Mouse (Mus musculus) embryonic facial prominence, embryonic 11.5 days (tissue): ENCODE measurements around the gene Gm28048. TPM values are rescaled to one million over a fixed set of nuclear protein-coding genes. Genes with fewer than 3 reads are reported as not detected.
A peak's percentile ranks its signal among the peaks of the same experiment; 100 is the strongest.

Experiments
- ATAC-seq: fragments of 200-750 bp; cut with Nextera tagmentation; replicated peaks from 2 replicates; pipeline ENCODE4 v1.8.0; 2017; ENCODE audit warnings: low read depth; ENCODE audit not compliant: insufficient number of reproducible peaks, low FRiP score, low TSS enrichment
- DNase-seq: peaks from one replicate; pipeline ENCODE4 v3.0.0-alpha.2; 2015; ENCODE audit warnings: low spot score
- H3K27ac ChIP-seq: fragments of 300-500 bp; sonication (generic); replicated peaks from 2 replicates; pipeline ENCODE4 v1.5.1; 2014; ENCODE audit warnings: mild to moderate bottlenecking, low read depth, low read length, control low read depth
- H3K27me3 ChIP-seq: fragments of 300-500 bp; sonication (generic); 2 replicates; pipeline ENCODE4 v1.6.1; 2014; ENCODE audit warnings: mild to moderate bottlenecking, low read length, moderate library complexity, mixed read lengths; ENCODE audit not compliant: control insufficient read depth, insufficient read depth
- H3K36me3 ChIP-seq: fragments of 300-500 bp; sonication (generic); replicated peaks from 2 replicates; pipeline ENCODE4 v1.6.1; 2014; ENCODE audit warnings: low read depth, mild to moderate bottlenecking, low read length, moderate library complexity, mixed read lengths; ENCODE audit not compliant: control insufficient read depth, insufficient read depth
- H3K4me1 ChIP-seq: fragments of 300-500 bp; sonication (generic); 2 replicates; pipeline ENCODE4 v1.6.1; 2014; ENCODE audit warnings: low read length, mixed read lengths; ENCODE audit not compliant: control insufficient read depth, insufficient read depth
- H3K4me2 ChIP-seq: fragments of 300-500 bp; sonication (generic); 2 replicates; pipeline ENCODE4 v1.6.1; 2014; ENCODE audit warnings: low read depth, mild to moderate bottlenecking, control low read depth, low read length, moderate library complexity
- H3K4me3 ChIP-seq: fragments of 300-500 bp; sonication (generic); 2 replicates; pipeline ENCODE4 v1.5.1; 2014; ENCODE audit warnings: low read depth, low read length, control low read depth
- H3K9ac ChIP-seq: fragments of 300-500 bp; sonication (generic); replicated peaks from 2 replicates; pipeline ENCODE4 v1.6.1; 2014; ENCODE audit warnings: mild to moderate bottlenecking, control low read depth, low read length
- H3K9me3 ChIP-seq: fragments of 300-500 bp; sonication (generic); replicated peaks from 2 replicates; pipeline ENCODE4 v1.6.1; 2016; ENCODE audit warnings: mild to moderate bottlenecking, low read length, inconsistent platforms, mixed read lengths; ENCODE audit not compliant: control insufficient read depth
- WGBS: fragments of 180-500 bp; shearing (Covaris S2); extraction: QIAGEN DNeasy Blood & Tissue Kit; methylation state at CpG from one replicate; pipeline ENCODE4 v1.1.7; 2014; 5-methylcytosine and 5-hydroxymethylcytosine counted together
- polyA plus RNA-seq: library from polyadenylated mRNA; unstranded; fragments of >200 nt; fragmentation: Nextera tagmentation; extraction: Ambion mirVana; gene quantifications from 2 replicates; pipeline ENCODE4 v1.2.1, GENCODE M21; 2014

Gene Gm28048
- polyA plus RNA-seq, 1 experiment from 2014 or later = 9.5 TPM

DNA sequence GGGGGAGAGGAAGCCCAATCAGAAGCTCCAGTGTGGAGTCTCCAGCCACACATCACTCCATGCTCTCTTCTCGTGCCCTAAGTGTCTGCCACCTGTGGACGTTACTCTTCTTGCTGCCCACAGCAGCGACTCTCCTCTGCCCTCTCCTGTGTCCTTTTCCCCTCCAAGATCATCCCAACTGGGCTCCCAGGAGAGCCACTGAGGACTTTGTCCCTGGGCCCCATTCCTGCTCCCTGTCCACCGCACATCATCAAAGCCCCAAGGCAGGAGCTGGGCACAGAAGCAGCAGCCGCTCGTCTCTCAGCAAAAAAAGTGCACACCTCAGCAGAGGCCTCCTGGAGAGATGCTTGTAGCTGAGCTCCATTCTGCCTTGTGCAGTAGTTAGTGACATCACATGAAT is 33.1 kb upstream of the Gm28048 start:
- 78% methylated on average over 6 of the region's 6 CpGs for WGBS

GRCm38 (mm10) chr11:23013580-23014294 is 31.8 kb upstream of the Gm28048 start:
- DNase-seq = no peak
- Histone ChIP-seq H3K4me3 (no peak overlapping the region), H3K27me3 (no peaks in the 10 kb centered on the region), H3K9ac (no peak overlapping the region), H3K27ac (no peak overlapping the region), H3K36me3 (no peaks in the 10 kb centered on the region), H3K9me3 (no peaks in the 10 kb centered on the region), H3K4me1 (no peaks in the 10 kb centered on the region), H3K4me2 (no peak overlapping the region)
- 86% methylated on average over 4 of the region's 4 CpGs for WGBS
- no peak for ATAC-seq

More for the DNA sequence above, 33.1 kb upstream of the Gm28048 start:
- Histone ChIP-seq H3K27me3 (no peaks in the 10 kb centered on the region), H3K27ac (no peak overlapping the region), H3K4me2 (no peak overlapping the region), H3K4me3 (no peak overlapping the region), H3K36me3 (no peaks in the 10 kb centered on the region), H3K9ac (no peak overlapping the region), H3K9me3 (no peaks in the 10 kb centered on the region), H3K4me1 (no peaks in the 10 kb centered on the region)
- no peak for DNase-seq
- no peak for ATAC-seq

DNA sequence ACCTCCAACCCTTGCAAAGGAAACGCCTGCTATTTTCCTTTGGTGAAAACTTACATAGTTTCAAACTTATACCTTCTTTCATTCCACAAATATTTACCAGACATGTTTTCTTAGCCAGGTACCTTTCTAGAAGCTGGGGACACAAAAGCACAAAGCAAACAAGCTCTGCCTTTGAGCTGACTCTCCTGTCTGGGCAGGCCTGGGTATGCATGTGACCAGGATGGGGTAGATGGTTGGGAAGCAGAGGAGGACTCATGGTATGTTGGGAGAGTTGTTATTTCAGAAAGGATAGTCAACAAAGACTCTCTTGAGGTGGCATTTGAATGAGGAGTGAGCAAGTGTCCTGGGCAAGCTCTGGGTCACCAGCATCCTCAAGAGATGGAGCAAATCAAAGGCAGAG is 31.2 kb upstream of the Gm28048 start:
- H3K9ac ChIP-seq = no peak overlapping the region
- H3K9me3 ChIP-seq = no peaks in the 10 kb centered on the region
- no peaks in the 10 kb centered on the region for H3K4me1 ChIP-seq
- no peak overlapping the region for H3K4me3 ChIP-seq
- no peak overlapping the region for H3K4me2 ChIP-seq
- ATAC-seq (no peak), DNase-seq (no peak)
- WGBS = 60% methylated on average over 1 of the region's 1 CpGs
- H3K36me3 ChIP-seq = no peaks in the 10 kb centered on the region
- H3K27me3 ChIP-seq = no peaks in the 10 kb centered on the region
- no peak overlapping the region for H3K27ac ChIP-seq

GRCm38 (mm10) chr11:23008824-23009200 is 26.9 kb upstream of the Gm28048 start:
- Histone ChIP-seq H3K9ac (peak overlapping the region; percentile 72), H3K27ac (0 out of 2 replicates have a peak overlapping the region, but pooled peaks have one; percentile 70), H3K4me1 (no peaks in the 10 kb centered on the region), H3K36me3 (peaks cover 5% of the 10 kb centered on the region), H3K9me3 (no peaks in the 10 kb centered on the region), H3K4me2 (peak overlapping the region; percentile 81), H3K27me3 (no peaks in the 10 kb centered on the region), H3K4me3 (peak overlapping the region; percentile 55)
- ATAC-seq = no peak
- 40% methylated on average over 4 of the region's 4 CpGs for WGBS
- no peak for DNase-seq

DNA sequence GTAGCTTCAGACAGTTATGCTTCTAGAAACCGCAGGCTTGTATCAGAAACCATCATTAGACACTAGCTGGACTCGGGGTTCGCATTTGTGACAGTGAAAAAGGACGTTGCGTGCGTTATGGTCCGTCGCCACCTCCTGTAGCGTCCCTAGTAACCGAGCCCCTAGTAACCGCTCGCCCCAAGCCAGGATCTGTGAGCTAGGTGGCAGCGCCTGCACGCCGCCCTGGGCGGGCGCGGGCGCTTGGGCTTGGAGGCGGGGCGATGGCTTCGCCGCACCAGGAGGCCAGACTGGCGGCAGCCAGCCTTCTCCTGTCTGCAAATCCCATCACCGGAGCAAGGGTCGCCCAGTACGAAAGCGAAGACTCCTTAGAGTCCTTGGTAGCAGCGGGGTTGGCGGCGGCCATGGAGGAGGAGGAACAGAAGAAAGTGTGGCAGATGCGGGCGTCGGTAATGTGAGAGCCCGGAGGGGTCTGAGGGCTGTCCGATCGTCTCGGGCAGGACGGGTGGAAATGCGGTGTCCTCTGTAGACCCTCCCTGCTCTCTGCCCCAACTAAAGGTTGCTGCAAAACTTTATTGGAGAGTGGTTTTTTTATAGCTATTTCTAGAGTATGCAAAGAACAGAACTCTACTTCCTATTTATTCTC is 26.4 kb upstream of the Gm28048 start:
- peaks cover 5% of the 10 kb centered on the region for H3K36me3 ChIP-seq
- under 1% methylated on average over 40 of the region's 40 CpGs for whole genome bisulfite sequencing
- DNase-seq (peak; percentile 92), ATAC-seq (peak; percentile 95)
- no peaks in the 10 kb centered on the region for H3K27me3 ChIP-seq
- H3K9ac ChIP-seq = peak overlapping the region; percentile 72
- H3K9me3 ChIP-seq = no peaks in the 10 kb centered on the region
- no peaks in the 10 kb centered on the region for H3K4me1 ChIP-seq
- peak overlapping the region; percentile 70 for H3K27ac ChIP-seq
- H3K4me2 ChIP-seq = peak overlapping the region; percentile 81
- peak overlapping the region; percentile 55 for H3K4me3 ChIP-seq

GRCm38 (mm10) chr11:23007481-23008180 is 25.7 kb upstream of the Gm28048 start, which contains the start of gene Fam161a:
Gene Fam161a, plus strand, starts transcription at chr11:23007531.
- peak within 1 kb of the TSS; percentile 55 for H3K4me3 ChIP-seq
- WGBS = under 1% methylated on average over 22 of the region's 22 CpGs
- peaks cover 5% of the 10 kb centered on the region for H3K36me3 ChIP-seq
- H3K4me2 ChIP-seq = peak within 1 kb of the TSS; percentile 81
- H3K9ac ChIP-seq = peak within 1 kb of the TSS; percentile 72
- H3K27me3 ChIP-seq = no peaks in the 10 kb centered on the region
- H3K27ac ChIP-seq = peak within 1 kb of the TSS; percentile 70
- ATAC-seq (peak; percentile 93), DNase-seq (peak; percentile 92)
- H3K4me1 ChIP-seq = no peaks in the 10 kb centered on the region
- no peaks in the 10 kb centered on the region for H3K9me3 ChIP-seq

GRCm38 (mm10) chr11:23007166-23007480 is 25.2 kb upstream of the Gm28048 start:
- H3K9me3 ChIP-seq = no peaks in the 10 kb centered on the region
- ATAC-seq = no peak; the same call in 1 of the 2 replicates
- H3K36me3 ChIP-seq = peaks cover 5% of the 10 kb centered on the region
- DNase-seq = no peak
- 7% methylated on average over 6 of the region's 6 CpGs for WGBS
- peak overlapping the region; percentile 30; the same call in 1 of the 2 replicates for H3K9ac ChIP-seq
- peak overlapping the region; percentile 81 for H3K4me2 ChIP-seq
- no peaks in the 10 kb centered on the region for H3K4me1 ChIP-seq
- H3K27me3 ChIP-seq = no peaks in the 10 kb centered on the region
- H3K4me3 ChIP-seq = peak overlapping the region; percentile 55
- H3K27ac ChIP-seq = no peak overlapping the region

DNA sequence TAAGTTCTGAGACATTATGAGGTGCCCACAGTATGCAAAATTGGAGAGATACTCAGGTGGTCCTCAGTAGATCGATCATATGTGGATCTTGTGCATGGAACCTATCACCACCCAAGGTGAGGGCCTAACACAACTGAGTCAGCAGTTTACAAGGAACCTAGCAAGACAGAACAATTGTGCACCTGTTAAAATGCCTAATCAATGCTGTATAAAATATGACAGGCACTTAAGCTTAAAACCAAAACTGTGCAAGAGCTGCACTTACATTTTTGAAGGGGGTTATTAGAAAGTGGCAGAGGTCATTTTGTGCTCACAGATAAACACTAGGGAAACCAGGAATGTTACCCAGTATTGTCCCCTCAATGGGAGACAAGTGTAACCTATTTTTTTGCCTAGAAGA is 23.4 kb upstream of the Gm28048 start:
- H3K27ac ChIP-seq = no peak overlapping the region
- no peaks in the 10 kb centered on the region for H3K9me3 ChIP-seq
- no peak overlapping the region for H3K4me3 ChIP-seq
- no peaks in the 10 kb centered on the region for H3K27me3 ChIP-seq
- peaks cover 11% of the 10 kb centered on the region for H3K36me3 ChIP-seq
- H3K4me2 ChIP-seq = no peak overlapping the region
- no peak for ATAC-seq
- 90% methylated on average over 1 of the region's 1 CpGs for WGBS
- no peak overlapping the region for H3K9ac ChIP-seq
- H3K4me1 ChIP-seq = no peaks in the 10 kb centered on the region
- no peak for DNase-seq
